Mouse (Mus musculus) midbrain, postnatal 0 days (tissue): ENCODE results near the gene Pard3b. TPM values are rescaled to one million over a fixed set of nuclear protein-coding genes. Genes with fewer than 3 reads are reported as not detected.

Experiments
- ATAC-seq: fragments of 200-750 bp; cut with Nextera tagmentation; 2 replicates; pipeline ENCODE4 v1.8.0; 2017; ENCODE audit warnings: moderate number of reproducible peaks, mild to moderate bottlenecking, moderate TSS enrichment, moderate library complexity; ENCODE audit not compliant: low FRiP score
- DNase-seq: peaks from one replicate; pipeline ENCODE4 v3.0.0-alpha.2; 2015; ENCODE audit warnings: low spot score
- H3K27ac ChIP-seq: fragments of 300-500 bp; sonication (generic); 2 replicates; pipeline ENCODE4 v1.5.1; 2014; ENCODE audit warnings: low read depth, mild to moderate bottlenecking, low read length, mixed read lengths
- H3K27me3 ChIP-seq: fragments of 300-500 bp; sonication (generic); 2 replicates; pipeline ENCODE4 v1.6.1; 2014; ENCODE audit warnings: low read length, control low read depth, mixed read lengths; ENCODE audit not compliant: insufficient read depth
- H3K36me3 ChIP-seq: fragments of 300-500 bp; sonication (generic); 2 replicates; pipeline ENCODE4 v1.6.1; 2014; ENCODE audit warnings: low read length, control low read depth, mixed read lengths; ENCODE audit not compliant: insufficient read depth
- H3K4me1 ChIP-seq: fragments of 300-500 bp; sonication (generic); 2 replicates; pipeline ENCODE4 v1.6.1; 2014; ENCODE audit warnings: mild to moderate bottlenecking, control low read depth, antibody characterized with exemption, low read length, mixed read lengths; ENCODE audit not compliant: insufficient read depth
- H3K4me2 ChIP-seq: fragments of 300-500 bp; sonication (generic); 2 replicates; pipeline ENCODE4 v1.6.1; 2014; ENCODE audit warnings: low read depth, mild to moderate bottlenecking, low read length, mixed read lengths; ENCODE audit not compliant: poor library complexity, severe bottlenecking
- H3K4me3 ChIP-seq: fragments of 300-500 bp; sonication (generic); 2 replicates; pipeline ENCODE4 v1.5.1; 2014; ENCODE audit warnings: low read depth, mild to moderate bottlenecking, low read length, moderate library complexity
- H3K9ac ChIP-seq: fragments of 300-500 bp; sonication (generic); replicated peaks from 2 replicates; pipeline ENCODE4 v1.6.1; 2014; ENCODE audit warnings: mild to moderate bottlenecking, low read length, moderate library complexity, mixed read lengths; ENCODE audit not compliant: poor library complexity, severe bottlenecking
- H3K9me3 ChIP-seq: fragments of 300-500 bp; sonication (generic); 2 replicates; pipeline ENCODE4 v1.6.1; 2016; ENCODE audit warnings: low read length, control low read depth
- CTCF ChIP-seq: IDR thresholded peaks from 2 replicates; pipeline ENCODE4 v1.5.1; 2016; ENCODE audit warnings: antibody characterized with exemption, mild to moderate bottlenecking
- WGBS: fragments of 180-500 bp; shearing (Covaris S2); extraction: QIAGEN DNeasy Blood & Tissue Kit; methylation state at CpG from one replicate; pipeline ENCODE4 v1.1.7; 2014; 5-methylcytosine and 5-hydroxymethylcytosine counted together
- polyA plus RNA-seq: library from polyadenylated mRNA; unstranded; fragments of >200 nt; fragmentation: Nextera tagmentation; extraction: Ambion mirVana; gene quantifications from 2 replicates; pipeline ENCODE4 v1.2.1, GENCODE M21; 2015
- total RNA-seq: library from RNA; depleted of rRNA; stranded (reverse); fragments of >200 nt; gene quantifications from 2 replicates; pipeline ENCODE4 v1.2.3, GENCODE M21; 2014; rRNA removed

The Pard3b gene
- total RNA-seq = 5.3 and 7.4 TPM in 2 replicates
- polyA plus RNA-seq = 5.3 and 7.0 TPM in 2 replicates

DNA sequence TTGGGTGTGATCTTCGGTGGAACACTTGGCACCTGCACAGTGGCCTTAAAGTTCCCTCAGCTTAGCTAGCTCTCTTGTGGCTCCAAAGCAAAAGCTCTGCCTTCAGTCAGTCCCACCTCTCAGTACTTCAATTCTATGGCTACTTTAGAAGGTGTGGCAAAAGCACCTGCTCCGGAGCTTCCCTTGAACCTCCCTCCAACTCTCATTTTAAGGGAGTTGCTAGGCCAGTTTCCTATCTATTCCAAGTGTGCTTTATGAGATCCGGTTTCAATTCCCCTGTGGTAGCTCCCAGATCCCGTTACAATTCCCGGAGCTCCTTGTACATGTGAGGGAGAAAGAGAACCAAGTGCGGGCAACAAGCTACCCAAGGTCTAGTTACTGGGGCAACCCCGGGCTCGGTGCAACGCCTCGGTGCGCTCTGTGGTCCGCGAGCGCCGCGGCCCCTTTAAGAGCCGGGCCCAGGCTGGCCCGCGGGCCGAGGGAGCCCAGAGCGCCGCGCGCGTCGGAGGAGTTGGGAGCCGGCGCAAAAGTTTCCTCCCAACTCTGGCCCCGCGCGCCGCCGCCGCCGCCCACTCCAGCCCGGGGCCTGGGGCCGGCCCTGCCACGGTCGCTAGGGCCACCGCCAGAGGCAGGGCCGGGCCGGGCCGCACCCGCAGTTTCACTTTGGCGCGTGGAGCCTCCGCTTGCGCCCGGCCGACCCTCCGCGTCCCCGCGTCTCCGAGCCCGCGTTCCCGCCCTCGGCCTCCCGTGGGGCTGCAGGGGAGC lies at the start of gene Pard3b:
Gene Pard3b, plus strand, starts transcription at position 478 of the 765 bp plus-strand sequence.
- peak within 1 kb of the TSS; percentile 18; the same call in 1 of the 2 replicates for H3K27ac ChIP-seq
- no peaks in the 10 kb centered on the region for H3K27me3 ChIP-seq
- H3K4me1 ChIP-seq = no peaks in the 10 kb centered on the region
- H3K36me3 ChIP-seq = no peaks in the 10 kb centered on the region
- peak within 1 kb of the TSS; percentile 68 for H3K9ac ChIP-seq
- ATAC-seq (peak; percentile 88), DNase-seq (peak; percentile 68)
- no peaks in the 10 kb centered on the region for H3K9me3 ChIP-seq
- no peak for TF ChIP-seq CTCF
- H3K4me3 ChIP-seq = peak within 1 kb of the TSS; percentile 78
- peak within 1 kb of the TSS; percentile 99 for H3K4me2 ChIP-seq
- WGBS = 2% methylated on average over 51 of the region's 60 CpGs

GRCm38 (mm10) chr1:61616176-61616575 lies 22.4 kb upstream of the Pard3b start:
- ATAC-seq = no peak
- Histone ChIP-seq H3K4me1 (0 out of 2 replicates have a peak, but pooled peaks cover 4% of the 10 kb centered on the region), H3K4me3 (no peak overlapping the region), H3K27ac (no peak overlapping the region), H3K9me3 (no peaks in the 10 kb centered on the region), H3K36me3 (no peaks in the 10 kb centered on the region), H3K4me2 (no peak overlapping the region), H3K27me3 (no peaks in the 10 kb centered on the region), H3K9ac (no peak overlapping the region)
- TF ChIP-seq CTCF = no peak
- no peak for DNase-seq

GRCm38 (mm10) chr1:61620651-61621050 lies 18.0 kb upstream of the Pard3b start:
- 64% methylated on average over 1 of the region's 1 CpGs for WGBS
- Histone ChIP-seq H3K4me1 (0 out of 2 replicates have a peak, but pooled peaks cover 4% of the 10 kb centered on the region), H3K9ac (no peak overlapping the region), H3K27ac (no peak overlapping the region), H3K27me3 (no peaks in the 10 kb centered on the region), H3K9me3 (no peaks in the 10 kb centered on the region), H3K36me3 (no peaks in the 10 kb centered on the region), H3K4me3 (no peak overlapping the region), H3K4me2 (no peak overlapping the region)
- DNase-seq (no peak), ATAC-seq (no peak)
- no peak for TF ChIP-seq CTCF

DNA sequence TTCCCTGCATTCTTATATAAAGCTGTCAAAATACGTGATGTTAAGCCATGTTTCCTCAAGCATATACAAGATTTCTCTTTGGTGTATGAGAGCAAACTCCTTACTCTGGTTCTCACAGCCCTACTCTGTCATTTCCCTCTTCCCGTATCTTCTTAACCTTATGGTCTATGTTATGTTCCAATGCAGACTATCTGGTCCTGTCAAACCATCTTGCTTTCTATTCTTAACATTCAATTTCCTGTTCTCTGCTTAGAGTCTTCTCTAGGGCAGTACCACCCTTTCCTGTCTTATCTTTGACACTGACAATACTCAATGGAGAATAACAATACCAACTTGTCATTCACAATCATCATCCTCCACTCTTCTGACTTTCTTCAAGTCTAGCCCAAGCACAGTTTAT lies 8.8 kb upstream of the Pard3b start:
- no peak for TF ChIP-seq CTCF
- Histone ChIP-seq H3K36me3 (no peaks in the 10 kb centered on the region), H3K4me2 (no peak overlapping the region), H3K4me3 (no peak overlapping the region), H3K9me3 (no peaks in the 10 kb centered on the region), H3K9ac (no peak overlapping the region), H3K4me1 (no peaks in the 10 kb centered on the region), H3K27ac (no peak overlapping the region), H3K27me3 (no peaks in the 10 kb centered on the region)
- ATAC-seq (no peak), DNase-seq (no peak)
- WGBS = 86% methylated on average over 2 of the region's 2 CpGs

GRCm38 (mm10) chr1:61639114-61640093 lies 780 bp downstream of the Pard3b start:
- no peaks in the 10 kb centered on the region for H3K27me3 ChIP-seq
- peak overlapping the region; percentile 18; the same call in 1 of the 2 replicates for H3K27ac ChIP-seq
- H3K4me3 ChIP-seq = peak overlapping the region; percentile 78
- H3K9ac ChIP-seq = peak overlapping the region; percentile 68
- DNase-seq (peak; percentile 19), ATAC-seq (peak; percentile 67)
- H3K9me3 ChIP-seq = no peaks in the 10 kb centered on the region
- no peaks in the 10 kb centered on the region for H3K36me3 ChIP-seq
- TF ChIP-seq CTCF = peak; percentile 29
- no peaks in the 10 kb centered on the region for H3K4me1 ChIP-seq
- peak overlapping the region; percentile 99 for H3K4me2 ChIP-seq
- 5% methylated on average over 38 of the region's 40 CpGs for WGBS
